Mouse (Mus musculus) intestine, embryonic 15.5 days (tissue): ENCODE results near the gene Pon1. TPM values are rescaled to one million over a fixed set of nuclear protein-coding genes. Genes with fewer than 3 reads are reported as not detected.

ENCODE experiments used
- ATAC-seq: fragments of 200-750 bp; cut with Nextera tagmentation; 2 replicates; pipeline ENCODE4 v1.8.0; 2017; ENCODE audit warnings: moderate TSS enrichment, moderate library complexity
- H3K27ac ChIP-seq: fragments of 300-500 bp; sonication (generic); 2 replicates; pipeline ENCODE4 v1.5.1; 2015; ENCODE audit warnings: mild to moderate bottlenecking, inconsistent platforms
- H3K27me3 ChIP-seq: fragments of 300-500 bp; sonication (generic); replicated peaks from 2 replicates; pipeline ENCODE4 v1.6.1; 2015; ENCODE audit warnings: inconsistent platforms
- H3K36me3 ChIP-seq: fragments of 300-500 bp; sonication (generic); 2 replicates; pipeline ENCODE4 v1.6.1; 2015; ENCODE audit warnings: inconsistent platforms
- H3K4me1 ChIP-seq: fragments of 300-500 bp; sonication (generic); replicated peaks from 2 replicates; pipeline ENCODE4 v1.6.1; 2015; ENCODE audit warnings: inconsistent platforms
- H3K4me2 ChIP-seq: fragments of 300-500 bp; sonication (generic); replicated peaks from 2 replicates; pipeline ENCODE4 v1.6.1; 2015; ENCODE audit warnings: mild to moderate bottlenecking, inconsistent platforms
- H3K4me3 ChIP-seq: fragments of 300-500 bp; sonication (generic); replicated peaks from 2 replicates; pipeline ENCODE4 v1.5.1; 2015; ENCODE audit warnings: inconsistent platforms
- H3K9ac ChIP-seq: fragments of 300-500 bp; sonication (generic); 2 replicates; pipeline ENCODE4 v1.6.1; 2015; ENCODE audit warnings: inconsistent platforms
- H3K9me3 ChIP-seq: fragments of 300-500 bp; sonication (generic); 2 replicates; pipeline ENCODE4 v1.6.1; 2016; ENCODE audit warnings: inconsistent platforms
- WGBS: fragments of 180-500 bp; shearing (Covaris S2); methylation state at CpG from one replicate; pipeline ENCODE4 v1.1.7; 2015; 5-methylcytosine and 5-hydroxymethylcytosine counted together
- polyA plus RNA-seq: library from polyadenylated mRNA; unstranded; fragments of >200 nt; fragmentation: Nextera tagmentation; extraction: Ambion mirVana; gene quantifications from 2 replicates; pipeline ENCODE4 v1.2.1, GENCODE M21; 2015

Pon1 gene
- polyA plus RNA-seq, 1 experiment from 2014 or later: not detected

GRCm38 (mm10) chr6:5151171-5151570, 42.6 kb downstream of the Pon1 start:
- Histone ChIP-seq H3K4me2 (no peak overlapping the region), H3K36me3 (no peaks in the 10 kb centered on the region), H3K4me1 (0 out of 2 replicates have a peak, but pooled peaks cover 7% of the 10 kb centered on the region), H3K4me3 (no peak overlapping the region), H3K27me3 (no peaks in the 10 kb centered on the region), H3K9ac (no peak overlapping the region), H3K27ac (no peak overlapping the region), H3K9me3 (no peaks in the 10 kb centered on the region)
- WGBS: 63% methylated on average over 4 of the region's 4 CpGs
- no peak for ATAC-seq

DNA sequence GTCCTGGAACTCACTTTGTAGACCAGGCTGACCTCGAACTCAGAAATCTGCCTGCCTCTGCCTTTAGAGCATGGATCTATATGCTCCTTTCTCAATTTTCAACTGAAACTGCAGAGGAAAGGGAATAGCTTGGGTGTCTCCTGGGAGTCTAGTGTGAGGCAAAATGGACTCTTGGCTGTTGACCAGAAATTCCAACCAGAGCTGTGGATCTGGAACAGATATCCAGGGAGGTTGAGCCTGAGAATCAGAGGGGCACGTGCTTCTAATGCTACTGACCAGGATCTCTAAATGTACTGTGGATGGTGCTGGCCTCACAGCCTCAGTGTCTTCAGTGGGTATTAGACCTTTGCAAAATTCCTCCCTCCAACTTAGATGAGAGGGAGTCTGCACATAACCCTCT, 43.8 kb downstream of the Pon1 start:
- Histone ChIP-seq H3K36me3 (no peaks in the 10 kb centered on the region), H3K9me3 (no peaks in the 10 kb centered on the region), H3K4me3 (no peak overlapping the region), H3K27me3 (no peaks in the 10 kb centered on the region), H3K4me1 (0 out of 2 replicates have a peak, but pooled peaks cover 7% of the 10 kb centered on the region), H3K27ac (no peak overlapping the region), H3K9ac (no peak overlapping the region), H3K4me2 (no peak overlapping the region)
- ATAC-seq: no peak
- 69% methylated on average over 2 of the region's 2 CpGs for WGBS

DNA sequence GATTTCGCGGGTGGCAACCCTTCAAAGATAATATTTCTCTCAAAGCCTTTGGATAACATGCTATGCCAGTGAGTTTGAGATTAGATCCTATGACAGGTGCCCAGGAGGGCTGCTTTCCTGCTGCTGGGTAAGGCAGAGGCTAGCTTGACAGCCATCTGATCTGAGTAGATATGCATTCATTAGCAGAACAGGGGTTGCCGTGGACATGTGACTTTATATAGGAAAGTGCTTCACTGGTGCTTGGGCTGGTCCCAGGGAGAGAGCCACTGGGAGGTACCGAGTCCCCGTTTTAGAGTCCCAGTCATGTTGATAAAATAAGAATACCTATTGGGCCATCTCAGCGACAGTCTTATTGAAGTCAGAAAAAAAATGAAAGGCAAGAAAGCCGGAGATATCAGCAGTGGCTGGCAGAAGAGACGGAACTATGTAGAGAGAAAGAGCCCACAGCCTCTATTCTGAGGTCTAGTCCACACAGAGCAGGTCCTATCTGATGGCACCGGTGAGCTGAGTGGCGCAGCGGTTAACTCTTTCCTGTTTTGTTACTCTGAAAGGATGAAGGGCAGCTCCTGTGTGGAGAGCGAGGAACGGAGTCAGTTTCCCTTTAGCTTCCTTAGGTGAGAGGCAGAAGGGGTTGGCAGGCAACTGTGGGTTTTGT, 46.1 kb downstream of the Pon1 start:
- Histone ChIP-seq H3K27ac (no peak overlapping the region), H3K36me3 (no peaks in the 10 kb centered on the region), H3K27me3 (no peaks in the 10 kb centered on the region), H3K9ac (no peak overlapping the region), H3K9me3 (no peaks in the 10 kb centered on the region), H3K4me1 (0 out of 2 replicates have a peak, but pooled peaks cover 7% of the 10 kb centered on the region), H3K4me2 (no peak overlapping the region), H3K4me3 (no peak overlapping the region)
- WGBS: 76% methylated on average over 13 of the region's 13 CpGs
- no peak for ATAC-seq

DNA sequence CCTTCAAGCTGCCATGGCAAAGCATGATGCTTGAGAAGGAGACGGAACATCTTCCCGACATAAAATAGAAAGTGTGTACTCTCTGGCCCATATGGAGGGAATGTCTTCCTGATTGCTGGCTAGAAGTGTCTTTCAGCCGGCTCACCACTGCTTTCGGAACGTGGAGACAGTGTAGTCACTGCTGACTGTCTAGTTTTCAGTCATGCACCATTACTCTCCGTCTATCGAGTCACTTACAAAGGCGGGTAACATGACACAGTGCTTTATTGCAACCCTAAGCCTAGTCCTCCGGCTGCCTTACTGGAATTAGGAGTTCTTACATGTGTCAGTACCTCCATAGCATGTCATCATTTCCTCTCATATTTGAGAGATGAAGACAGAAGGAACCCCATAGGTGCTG, 54.1 kb downstream of the Pon1 start:
- 89% methylated on average over 9 of the region's 9 CpGs for WGBS
- ATAC-seq: no peak
- no peaks in the 10 kb centered on the region for H3K9me3 ChIP-seq
- no peak overlapping the region for H3K4me3 ChIP-seq
- no peaks in the 10 kb centered on the region for H3K27me3 ChIP-seq
- no peak overlapping the region for H3K4me2 ChIP-seq
- H3K36me3 ChIP-seq: no peaks in the 10 kb centered on the region
- no peaks in the 10 kb centered on the region for H3K4me1 ChIP-seq
- no peak overlapping the region for H3K9ac ChIP-seq
- H3K27ac ChIP-seq: no peak overlapping the region

GRCm38 (mm10) chr6:5138875-5139631, 54.7 kb downstream of the Pon1 start:
- Histone ChIP-seq H3K36me3 (no peaks in the 10 kb centered on the region), H3K27ac (no peak overlapping the region), H3K9ac (no peak overlapping the region), H3K27me3 (no peaks in the 10 kb centered on the region), H3K4me1 (no peaks in the 10 kb centered on the region), H3K4me3 (no peak overlapping the region), H3K9me3 (no peaks in the 10 kb centered on the region), H3K4me2 (no peak overlapping the region)
- ATAC-seq: no peak
- 90% methylated on average over 12 of the region's 12 CpGs for WGBS

DNA sequence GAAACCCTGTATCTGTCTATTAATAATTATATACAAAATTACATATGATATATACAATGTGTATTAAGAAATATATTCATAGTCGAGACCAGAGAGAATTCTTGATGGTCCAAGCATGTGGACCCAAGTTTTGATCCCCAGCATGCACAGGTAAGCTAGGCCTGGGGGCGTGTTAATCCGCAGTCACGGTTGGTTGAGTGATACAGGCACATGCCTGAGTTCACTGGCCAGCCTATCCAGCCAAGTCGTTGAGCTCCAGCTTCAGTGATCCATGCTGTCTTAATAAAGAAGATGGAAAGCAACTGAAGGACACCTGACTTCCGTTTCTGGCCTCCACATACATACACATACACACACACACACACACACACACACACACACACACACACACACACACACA, 57.7 kb downstream of the Pon1 start:
- H3K4me2 ChIP-seq: no peak overlapping the region
- H3K4me3 ChIP-seq: no peak overlapping the region
- no peak overlapping the region for H3K9ac ChIP-seq
- WGBS: 78% methylated on average over 6 of the region's 6 CpGs
- H3K27me3 ChIP-seq: no peaks in the 10 kb centered on the region
- H3K9me3 ChIP-seq: no peaks in the 10 kb centered on the region
- ATAC-seq: no peak
- H3K36me3 ChIP-seq: no peaks in the 10 kb centered on the region
- H3K27ac ChIP-seq: no peak overlapping the region
- H3K4me1 ChIP-seq: no peaks in the 10 kb centered on the region

DNA sequence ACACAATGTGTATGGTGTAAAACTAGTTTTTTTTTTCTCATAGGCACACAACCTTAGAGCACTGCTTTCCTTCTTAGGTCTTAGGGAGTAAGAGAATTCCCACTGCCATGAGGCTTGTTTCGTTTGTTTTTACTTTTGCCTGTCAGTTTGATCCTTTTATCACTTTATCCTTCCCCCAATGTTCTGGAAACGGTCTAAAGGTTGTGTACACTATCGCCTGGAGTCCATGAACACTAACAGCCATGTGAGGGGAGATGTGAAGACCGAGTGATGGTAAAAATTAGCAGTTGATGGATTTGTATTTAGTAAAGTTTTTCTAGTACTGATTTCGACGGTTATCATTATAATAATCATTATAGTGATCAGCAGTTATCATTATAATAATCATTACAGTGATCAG, 58.8 kb downstream of the Pon1 start:
- Histone ChIP-seq H3K4me3 (no peak overlapping the region), H3K9me3 (no peaks in the 10 kb centered on the region), H3K36me3 (no peaks in the 10 kb centered on the region), H3K9ac (no peak overlapping the region), H3K4me2 (no peak overlapping the region), H3K27ac (no peak overlapping the region), H3K4me1 (no peaks in the 10 kb centered on the region), H3K27me3 (no peaks in the 10 kb centered on the region)
- no peak for ATAC-seq
- 56% methylated on average over 6 of the region's 6 CpGs for WGBS

DNA sequence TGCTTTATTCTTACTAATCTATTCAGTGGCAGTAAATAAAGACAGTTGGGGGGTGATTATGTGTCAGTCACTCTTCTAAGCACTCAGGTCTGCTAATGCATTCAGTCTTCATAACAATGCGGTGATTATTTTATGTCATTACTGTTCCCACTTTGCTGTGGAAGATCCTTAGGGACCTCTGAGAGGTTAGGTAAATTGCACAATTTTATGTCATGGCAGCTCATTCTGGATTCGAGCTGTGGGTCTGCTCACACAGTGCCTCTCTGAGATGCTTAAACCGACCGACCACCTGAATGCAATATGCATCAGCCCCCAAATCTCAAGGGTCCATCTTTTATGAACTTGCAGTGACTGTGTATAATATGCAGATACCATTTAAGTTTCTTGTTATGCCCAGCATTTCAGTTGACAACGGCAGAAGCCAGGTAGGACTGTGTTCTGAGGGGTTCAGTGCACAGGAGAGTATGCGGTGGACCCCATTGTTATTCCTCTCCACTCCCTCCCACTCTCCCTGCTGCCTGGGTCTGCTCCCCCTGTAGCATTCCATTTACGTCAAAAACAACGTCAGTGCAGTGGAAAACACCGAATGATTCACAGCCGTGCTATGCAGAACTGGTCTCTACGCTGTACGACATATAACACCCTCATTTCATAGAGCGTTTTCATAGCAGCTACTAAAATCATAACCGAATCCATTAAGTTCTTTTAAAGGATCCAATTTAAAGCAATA, 64.2 kb downstream of the Pon1 start:
- no peak overlapping the region for H3K9ac ChIP-seq
- ATAC-seq: no peak
- no peak overlapping the region for H3K4me2 ChIP-seq
- H3K36me3 ChIP-seq: no peaks in the 10 kb centered on the region
- H3K27me3 ChIP-seq: no peaks in the 10 kb centered on the region
- H3K9me3 ChIP-seq: no peaks in the 10 kb centered on the region
- no peak overlapping the region for H3K4me3 ChIP-seq
- H3K4me1 ChIP-seq: no peaks in the 10 kb centered on the region
- WGBS: 89% methylated on average over 14 of the region's 14 CpGs
- H3K27ac ChIP-seq: no peak overlapping the region

GRCm38 (mm10) chr6:5120229-5120628, 73.5 kb downstream of the Pon1 start:
- Histone ChIP-seq H3K4me2 (no peak overlapping the region), H3K27me3 (no peaks in the 10 kb centered on the region)
- 63% methylated on average over 3 of the region's 3 CpGs for WGBS

DNA sequence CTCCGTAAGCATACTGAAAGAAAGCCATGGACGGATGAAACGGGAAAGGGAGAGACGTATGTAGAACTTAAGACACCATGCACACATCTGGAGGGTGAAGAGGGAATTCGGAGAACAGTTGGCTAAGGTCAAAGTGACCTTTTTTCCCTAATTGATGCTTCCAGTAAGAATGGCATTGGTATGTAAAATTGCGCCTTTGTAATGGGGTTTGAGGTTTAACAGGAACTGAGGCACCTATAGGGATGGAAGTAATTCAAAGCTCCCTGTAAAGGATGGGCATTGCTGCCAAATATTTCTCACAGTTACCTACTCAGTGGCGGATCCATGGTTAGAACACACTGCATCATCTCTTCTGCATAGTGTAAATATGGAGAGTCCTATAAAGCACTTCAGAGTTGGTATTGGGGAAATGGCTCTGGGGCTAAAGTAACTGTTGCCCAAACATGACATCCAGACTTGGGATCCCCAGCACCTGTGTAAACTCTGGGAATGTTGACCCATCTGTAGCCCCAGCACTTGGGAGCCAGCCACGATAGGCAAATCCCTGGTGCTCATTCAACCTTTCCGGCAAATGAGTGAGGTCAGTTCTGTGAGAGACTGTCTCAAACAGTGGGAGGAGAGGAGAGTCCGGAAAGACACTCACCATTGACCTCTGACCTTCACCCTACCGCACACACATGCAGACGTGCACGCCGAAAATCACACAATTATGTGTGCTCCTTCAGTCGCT, 74.4 kb downstream of the Pon1 start:
- no peak for ATAC-seq
- Histone ChIP-seq H3K9me3 (no peaks in the 10 kb centered on the region), H3K4me2 (no peak overlapping the region), H3K4me1 (no peaks in the 10 kb centered on the region), H3K9ac (no peak overlapping the region), H3K4me3 (no peak overlapping the region), H3K36me3 (no peaks in the 10 kb centered on the region), H3K27ac (no peak overlapping the region), H3K27me3 (no peaks in the 10 kb centered on the region)
- WGBS: 86% methylated on average over 15 of the region's 15 CpGs

More at GRCm38 (mm10) chr6:5120229-5120628, 73.5 kb downstream of the Pon1 start:
- Histone ChIP-seq H3K36me3 (no peaks in the 10 kb centered on the region), H3K9me3 (no peaks in the 10 kb centered on the region), H3K9ac (no peak overlapping the region), H3K27ac (no peak overlapping the region), H3K4me3 (no peak overlapping the region), H3K4me1 (no peaks in the 10 kb centered on the region)
- ATAC-seq: no peak
